9 mouse cellular contexts compared by ENCODE assay signal in genomic region chr17:34169279-34169678, GRCm38 (mm10). TPM values are rescaled to one million over a fixed set of nuclear protein-coding genes. Genes with fewer than 3 reads are reported as not detected.
DNase-seq lines count a peak whose midpoint lies in the region; ATAC-seq and TF ChIP-seq lines count a peak whose summit lies in the region.
"Had no signal": no experiment of that assay in that cellular context is flagged by ENCODE, and none has a peak within 500 bp of the region (broad histone marks: within the 10 kb centered on the region; RNA-seq: fewer than 3 reads in every experiment).

No protein-coding gene starts in this region.

- H3K27me3 ChIP-seq in Patski, result peaks cover 5% of the 10 kb centered on the region
- no peaks in the 10 kb centered on the region for H3K27me3 ChIP-seq in limb, embryonic 14.5 days (ENCODE audit: control insufficient read depth, insufficient read depth, low read length)
- no peaks in the 10 kb centered on the region for H3K27me3 ChIP-seq in splenic B cell, adult 2 months (ENCODE audit: control insufficient read depth, insufficient read depth, low read length, poor library complexity, severe bottlenecking)

- POLR2A ChIA-PET in Patski (lab: Charles Lee), result no interaction called here

- H3K4me2 ChIP-seq in limb, embryonic 14.5 days (replicated peaks; ENCODE audit: low read depth, low read length, severe bottlenecking), result no peak overlapping the region
- H3K4me2 ChIP-seq: heart, embryonic 15.5 days had no signal

- no peak for TF ChIP-seq POLR2A in limb, embryonic 14.5 days (IDR thresholded peaks at IDR 0.05; ENCODE audit: borderline replicate concordance, extremely low read depth, insufficient read depth, insufficient read length)

- peak; percentile 86 for TF ChIP-seq CTCF in layer of hippocampus, adult 2 months (conservative IDR thresholded peaks at IDR 0.05)
- peak; percentile 85 for TF ChIP-seq CTCF in Patski (IDR thresholded peaks at IDR 0.05)

- CTCF ChIA-PET in Patski (lab: Charles Lee), result interaction anchor here (0.7 to 10.4 kb wide), 13 partner anchors 10 to 180 kb away, joined by 3 to 115 read pairs (median 4); partner anchors contain the start of gene H2-Ob

- H3K36me3 ChIP-seq in limb, embryonic 14.5 days (ENCODE audit: control insufficient read depth, insufficient read depth, low read length), result no peaks in the 10 kb centered on the region
- no peaks in the 10 kb centered on the region for H3K36me3 ChIP-seq in splenic B cell, adult 2 months (ENCODE audit: control insufficient read depth, insufficient read depth, low read length, poor library complexity, severe bottlenecking)
- H3K36me3 ChIP-seq: heart, embryonic 15.5 days had no signal

- in situ Hi-C loops in Patski (cut with MboI; ENCODE audit: low pct_unique_long_range_greater_than_20kb), result loop anchor here (5.0 kb wide), 2 partner anchors 67 to 92 kb away; no protein-coding TSS in a partner anchor

- H3K4me3 ChIP-seq in layer of hippocampus, adult 2 months, result no peak overlapping the region
- no peak overlapping the region for H3K4me3 ChIP-seq in limb, embryonic 14.5 days (replicated peaks; ENCODE audit: low read length)
- H3K4me3 ChIP-seq: heart, embryonic 15.5 days had no signal

- peak; percentile 38 for ATAC-seq in Patski
- ATAC-seq in limb, embryonic 14.5 days (ENCODE audit: low FRiP score, low read depth), result 0 out of 2 replicates have a peak, but pooled peaks have one; percentile 55

- no peak overlapping the region for H3K27ac ChIP-seq in layer of hippocampus, adult 2 months
- no peak overlapping the region for H3K27ac ChIP-seq in limb, embryonic 14.5 days (replicated peaks; ENCODE audit: low read depth, low read length)
- H3K27ac ChIP-seq: heart, embryonic 15.5 days had no signal

- DNase-seq in adrenal gland, adult (ENCODE audit: inconsistent age in 2 of 2, low spot score in 1 of 2), result peak; percentile 36 to 77
- DNase-seq in adrenal gland, adult 18-20 months (ENCODE audit: low spot score in 2 of 2), result no peak
- DNase-seq in layer of hippocampus, adult 2 months (ENCODE audit: low spot score in 2 of 2), result peak; percentile 24 to 43
- no peak for DNase-seq in layer of hippocampus, postnatal 25 days (ENCODE audit: extremely low spot score in 1 of 2, low spot score in 1 of 2)
- no peak for DNase-seq in Patski (ENCODE audit: low read depth, low spot score)
- peak; percentile 19 for DNase-seq in fibroblast of lung, adult 2 months (ENCODE audit: low read depth)
- no peak for DNase-seq in limb, embryonic 14.5 days (ENCODE audit: low spot score)
- peak; percentile 87 for DNase-seq in splenic B cell, adult 2 months (ENCODE audit: low read depth, low spot score)

- no peak overlapping the region for H3K9ac ChIP-seq in limb, embryonic 14.5 days (ENCODE audit: low read depth, low read length, severe bottlenecking)
- H3K9ac ChIP-seq: heart, embryonic 15.5 days had no signal

- H3K9me3 ChIP-seq in limb, embryonic 14.5 days (ENCODE audit: control insufficient read depth, low read length), result peaks cover 4% of the 10 kb centered on the region; the same call in 1 of the 2 replicates
- H3K9me3 ChIP-seq: heart, embryonic 15.5 days had no signal

- H3K4me1 ChIP-seq in limb, embryonic 14.5 days (ENCODE audit: control insufficient read depth, insufficient read depth, low read length), result no peaks in the 10 kb centered on the region
- H3K4me1 ChIP-seq: heart, embryonic 15.5 days had no signal

- 0% methylated on average over 2 of the region's 2 CpGs for WGBS in limb, embryonic 14.5 days

RNA-seq across cellular contexts. Expression of gene H2-DMb1, which starts 16.4 kb away (rescaled TPM):
- 10 to 100 TPM in 1 of 2 experiments, 1 to 10 TPM in 1; 8.5 to 13.3 TPM for total RNA-seq in adrenal gland, adult 18-20 months (2021)
- total RNA-seq in layer of hippocampus, adult 2 months (2021), result 1 to 10 TPM; 1.8 to 2.5 TPM
- total RNA-seq in layer of hippocampus, postnatal 25 days (2021), result 1 to 10 TPM; 1.8 to 3.4 TPM
- 36.6 TPM for polyA plus RNA-seq in Patski (2021)
- polyA plus RNA-seq in limb, embryonic 14.5 days (2012; rRNA removed), result 4.2 and 6.9 TPM in 2 replicates
- polyA plus RNA-seq in limb, embryonic 14.5 days (2014; fragmentation: Nextera tagmentation; extraction: Ambion mirVana), result 2.4 and 2.7 TPM in 2 replicates

RNA-seq across cellular contexts. Expression of gene Tap1, which starts 18.1 kb away (rescaled TPM):
- total RNA-seq in adrenal gland, adult 18-20 months (2021), result 10 to 100 TPM; 13.8 to 24.9 TPM
- total RNA-seq in layer of hippocampus, adult 2 months (2021), result 1 to 10 TPM; 3.3 to 3.4 TPM
- 1 to 10 TPM; 3.0 to 3.4 TPM for total RNA-seq in layer of hippocampus, postnatal 25 days (2021)
- polyA plus RNA-seq in Patski (2021), result 7.0 TPM
- 11.0 and 12.1 TPM in 2 replicates for polyA plus RNA-seq in limb, embryonic 14.5 days (2012; rRNA removed)
- polyA plus RNA-seq in limb, embryonic 14.5 days (2014; fragmentation: Nextera tagmentation; extraction: Ambion mirVana), result 11.2 and 14.2 TPM in 2 replicates

RNA-seq across cellular contexts. Expression of gene Psmb9, which starts 18.3 kb away (rescaled TPM):
- 10 to 100 TPM; 15.2 to 31.6 TPM for total RNA-seq in adrenal gland, adult 18-20 months (2021)
- 1 to 10 TPM; 2.1 to 3.6 TPM for total RNA-seq in layer of hippocampus, adult 2 months (2021)
- total RNA-seq in layer of hippocampus, postnatal 25 days (2021), result 1 to 10 TPM; 1.6 to 1.7 TPM
- 1.3 TPM for polyA plus RNA-seq in Patski (2021)
- polyA plus RNA-seq in limb, embryonic 14.5 days (2012; rRNA removed), result 2.2 and 3.7 TPM in 2 replicates
- 3.4 and 3.9 TPM in 2 replicates for polyA plus RNA-seq in limb, embryonic 14.5 days (2014; fragmentation: Nextera tagmentation; extraction: Ambion mirVana)

RNA-seq across cellular contexts. Expression of gene H2-DMb2, which starts 26.2 kb away (rescaled TPM):
- 1 to 10 TPM; 2.0 to 3.8 TPM for total RNA-seq in adrenal gland, adult 18-20 months (2021)
- total RNA-seq in layer of hippocampus, adult 2 months (2021), result under 1 TPM; 0.77 to 0.96 TPM
- under 1 TPM; 0.69 to 0.94 TPM for total RNA-seq in layer of hippocampus, postnatal 25 days (2021)
- polyA plus RNA-seq in Patski (2021), result 8.2 TPM
- 0.31 and 0.54 TPM in 2 replicates for polyA plus RNA-seq in limb, embryonic 14.5 days (2012; rRNA removed)
- 0.23 and 0.36 TPM in 2 replicates for polyA plus RNA-seq in limb, embryonic 14.5 days (2014; fragmentation: Nextera tagmentation; extraction: Ambion mirVana)

RNA-seq across cellular contexts. Expression of gene Psmb8, which starts 28.2 kb away (rescaled TPM):
- total RNA-seq in adrenal gland, adult 18-20 months (2021), result 10 to 100 TPM; 36.2 to 74.2 TPM
- total RNA-seq in layer of hippocampus, adult 2 months (2021), result 1 to 10 TPM; 2.7 TPM
- 1 to 10 TPM; 2.2 to 3.3 TPM for total RNA-seq in layer of hippocampus, postnatal 25 days (2021)
- polyA plus RNA-seq in Patski (2021), result 18.7 TPM
- 6.8 and 7.3 TPM in 2 replicates for polyA plus RNA-seq in limb, embryonic 14.5 days (2012; rRNA removed)
- 9.2 and 9.4 TPM in 2 replicates for polyA plus RNA-seq in limb, embryonic 14.5 days (2014; fragmentation: Nextera tagmentation; extraction: Ambion mirVana)

Comparison
In these comparisons a context has a peak if more than half of its experiments do, and no peak if none do; other contexts are left out.
1. DNase-seq: peak in adrenal gland, adult (2 of 2), layer of hippocampus, adult 2 months (2 of 2), fibroblast of lung, adult 2 months (single experiment) and splenic B cell, adult 2 months (single experiment); none in adrenal gland, adult 18-20 months (0 of 2), layer of hippocampus, postnatal 25 days (0 of 2), Patski (single experiment) and limb, embryonic 14.5 days (single experiment).